Mouse (Mus musculus) C2C12 (cell line): Measurements from ENCODE around the gene Bscl2.

Experiments
- CEBPB ChIP-seq: IDR thresholded peaks from one replicate; pipeline ENCODE4 v1.6.1; 2011; ENCODE audit warnings: low read depth, mild to moderate bottlenecking, control low read depth, moderate library complexity
- CTCF ChIP-seq: IDR thresholded peaks from one replicate; pipeline ENCODE4 v1.5.1; 2011; ENCODE audit not compliant: control insufficient read depth, insufficient read depth, insufficient read length
- MYOD1 ChIP-seq: IDR thresholded peaks from one replicate; pipeline ENCODE4 v1.6.1; 2011; ENCODE audit warnings: low read depth; ENCODE audit not compliant: control insufficient read depth, insufficient read length
- MYOG ChIP-seq: IDR thresholded peaks from one replicate; pipeline ENCODE4 v1.6.1; 2011; ENCODE audit not compliant: control insufficient read depth, insufficient read length; ENCODE audit errors: extremely low read depth
- USF1 ChIP-seq: IDR thresholded peaks from one replicate; pipeline ENCODE4 v1.6.1; 2011; ENCODE audit warnings: low read depth, mild to moderate bottlenecking, control low read depth, moderate library complexity

- TF ChIP-seq MYOG (no peak), CEBPB (no peak), CTCF (no peak), USF1 (no peak), MYOD1 (no peak)
Observed at GRCm38 (mm10) chr19:8829660-8830059, 7.6 kb upstream of the Bscl2 start, which contains the start of gene AC129217.1.
